Mouse (Mus musculus): Measurements from ENCODE around the gene Cux1. TPM values are rescaled to one million over a fixed set of nuclear protein-coding genes. Genes with fewer than 3 reads are reported as not detected.
A peak's percentile ranks its signal among the peaks of the same experiment; 100 is the strongest.

The Cux1 gene
- polyA plus RNA-seq, 1 experiment, result 42.1 TPM

DNA sequence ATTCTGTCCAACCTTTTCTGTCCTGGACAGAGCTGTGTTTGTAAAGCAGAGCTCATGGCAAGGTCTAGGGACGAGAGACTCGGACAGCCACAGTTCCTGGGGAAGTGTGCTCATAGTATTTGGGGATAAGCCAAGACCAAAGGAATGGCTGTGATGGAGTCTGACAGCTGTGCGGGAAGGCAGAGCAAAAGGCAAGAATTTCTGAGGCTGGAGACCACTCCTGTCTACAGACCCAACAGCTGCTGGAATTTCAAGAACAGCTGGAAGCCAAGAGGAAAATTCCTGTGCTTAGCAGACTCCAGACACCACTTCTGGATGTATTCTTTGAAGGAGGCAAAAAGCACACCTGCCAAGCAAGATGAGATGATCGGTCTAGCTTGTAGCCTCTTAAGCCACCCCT, 297.4 kb downstream of the Cux1 start:
- TF ChIP-seq CTCF (IDR thresholded peaks at IDR 0.05; ENCODE audit: extremely low read depth, insufficient read length, insufficient replicate concordance, low read depth, low read length) (no peak), POLR2A (IDR thresholded peaks at IDR 0.05; ENCODE audit: low read depth, low read length) (no peak)
- WGBS, result 82% methylated on average over 4 of the region's 4 CpGs
- no peaks in the 10 kb centered on the region for H3K27me3 ChIP-seq (ENCODE audit: control insufficient read depth, insufficient read depth, low read length)
- no peak overlapping the region for H3K4me3 ChIP-seq (ENCODE audit: low read depth, low read length)
- H3K27ac ChIP-seq (ENCODE audit: insufficient read depth, low read depth, low read length), result no peak overlapping the region
- no peaks in the 10 kb centered on the region; the same call in 1 of the 2 replicates for H3K4me1 ChIP-seq (ENCODE audit: control insufficient read depth, insufficient read depth, insufficient read length, low read length)
- peaks cover 19% of the 10 kb centered on the region for H3K36me3 ChIP-seq (ENCODE audit: control insufficient read depth, insufficient read depth, low read length)

DNA sequence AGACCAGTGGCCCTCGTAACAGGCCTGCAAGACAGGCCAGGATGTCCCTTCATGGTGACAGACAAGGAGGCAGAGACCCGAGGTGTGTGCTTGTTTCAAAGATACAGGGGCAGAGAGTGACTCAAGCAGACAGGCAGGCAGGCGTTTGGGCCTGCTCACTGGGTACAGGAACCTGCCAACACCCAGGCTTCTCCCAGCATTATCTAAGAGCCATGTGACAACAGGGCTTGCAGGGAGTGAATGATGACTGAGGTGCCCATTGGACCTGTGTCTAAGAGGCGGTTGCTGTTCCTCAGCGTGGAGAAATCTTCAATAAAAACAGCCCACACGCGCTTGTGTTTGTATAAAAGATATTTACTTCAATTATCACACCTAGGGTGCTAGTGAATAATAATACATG, 301.2 kb downstream of the Cux1 start:
- Histone ChIP-seq H3K36me3 (ENCODE audit: control insufficient read depth, insufficient read depth, low read length) (no peaks in the 10 kb centered on the region), H3K4me3 (ENCODE audit: low read depth, low read length) (no peak overlapping the region), H3K27ac (ENCODE audit: insufficient read depth, low read depth, low read length) (no peak overlapping the region), H3K27me3 (ENCODE audit: control insufficient read depth, insufficient read depth, low read length) (no peaks in the 10 kb centered on the region), H3K4me1 (ENCODE audit: control insufficient read depth, insufficient read depth, insufficient read length, low read length) (peaks cover 5% of the 10 kb centered on the region)
- TF ChIP-seq CTCF (IDR thresholded peaks at IDR 0.05; ENCODE audit: extremely low read depth, insufficient read length, insufficient replicate concordance, low read depth, low read length) (no peak), POLR2A (IDR thresholded peaks at IDR 0.05; ENCODE audit: low read depth, low read length) (no peak)
- 63% methylated on average over 7 of the region's 7 CpGs for WGBS

DNA sequence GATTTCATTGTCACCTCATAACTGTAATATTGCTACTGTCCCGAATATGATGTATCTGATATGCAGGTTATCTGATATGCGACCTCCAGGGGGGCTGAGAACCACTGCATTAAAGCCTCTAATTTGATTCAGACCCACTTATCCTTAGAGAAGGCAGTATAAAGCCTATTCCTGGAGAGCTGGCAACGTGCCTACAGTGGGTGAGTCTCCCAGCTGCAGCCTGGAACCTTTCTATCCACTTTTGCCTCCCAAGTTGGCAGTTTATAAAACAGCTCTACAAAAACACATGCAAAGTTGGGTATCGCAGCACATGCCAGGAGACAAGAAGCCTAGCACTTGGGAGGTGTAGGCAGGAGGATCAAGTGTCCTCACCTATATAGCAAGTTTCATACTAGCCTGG, 303.9 kb downstream of the Cux1 start:
- no peaks in the 10 kb centered on the region for H3K36me3 ChIP-seq (ENCODE audit: control insufficient read depth, insufficient read depth, low read length)
- H3K27ac ChIP-seq (ENCODE audit: insufficient read depth, low read depth, low read length), result no peak overlapping the region
- peaks cover 5% of the 10 kb centered on the region for H3K4me1 ChIP-seq (ENCODE audit: control insufficient read depth, insufficient read depth, insufficient read length, low read length)
- no peaks in the 10 kb centered on the region for H3K27me3 ChIP-seq (ENCODE audit: control insufficient read depth, insufficient read depth, low read length)
- 86% methylated on average over 4 of the region's 4 CpGs for WGBS
- TF ChIP-seq POLR2A (IDR thresholded peaks at IDR 0.05; ENCODE audit: low read depth, low read length) (no peak), CTCF (IDR thresholded peaks at IDR 0.05; ENCODE audit: extremely low read depth, insufficient read length, insufficient replicate concordance, low read depth, low read length) (no peak)
- no peak overlapping the region for H3K4me3 ChIP-seq (ENCODE audit: low read depth, low read length)

DNA sequence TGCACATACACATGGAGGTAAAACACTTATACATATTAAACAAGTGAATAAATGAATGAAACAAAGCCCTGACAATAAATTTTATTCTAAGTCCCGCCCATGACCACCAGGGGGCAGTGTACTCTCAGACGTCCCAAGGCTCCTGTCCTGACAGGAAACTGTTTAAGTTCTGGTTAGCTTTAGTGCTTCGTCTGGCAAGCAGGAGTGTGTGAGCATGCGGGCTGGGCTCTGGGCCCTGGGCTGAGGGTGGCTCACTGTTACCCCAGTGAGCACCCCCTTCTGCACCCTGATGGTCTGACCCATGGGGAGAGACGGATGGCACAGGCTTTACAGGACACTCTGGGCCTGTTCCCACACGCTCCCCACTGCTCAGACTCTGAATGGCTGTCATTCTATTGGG, 308.4 kb downstream of the Cux1 start:
- peaks cover 5% of the 10 kb centered on the region for H3K4me1 ChIP-seq (ENCODE audit: control insufficient read depth, insufficient read depth, insufficient read length, low read length)
- H3K36me3 ChIP-seq (ENCODE audit: control insufficient read depth, insufficient read depth, low read length), result peaks cover 4% of the 10 kb centered on the region; the same call in 1 of the 2 replicates
- H3K27ac ChIP-seq (ENCODE audit: insufficient read depth, low read depth, low read length), result no peak overlapping the region
- no peaks in the 10 kb centered on the region for H3K27me3 ChIP-seq (ENCODE audit: control insufficient read depth, insufficient read depth, low read length)
- TF ChIP-seq CTCF (IDR thresholded peaks at IDR 0.05; ENCODE audit: extremely low read depth, insufficient read length, insufficient replicate concordance, low read depth, low read length) (peak; percentile 89; the same call in 1 of the 2 replicates), POLR2A (IDR thresholded peaks at IDR 0.05; ENCODE audit: low read depth, low read length) (no peak)
- no peak overlapping the region for H3K4me3 ChIP-seq (ENCODE audit: low read depth, low read length)
- 32% methylated on average over 6 of the region's 6 CpGs for WGBS

DNA sequence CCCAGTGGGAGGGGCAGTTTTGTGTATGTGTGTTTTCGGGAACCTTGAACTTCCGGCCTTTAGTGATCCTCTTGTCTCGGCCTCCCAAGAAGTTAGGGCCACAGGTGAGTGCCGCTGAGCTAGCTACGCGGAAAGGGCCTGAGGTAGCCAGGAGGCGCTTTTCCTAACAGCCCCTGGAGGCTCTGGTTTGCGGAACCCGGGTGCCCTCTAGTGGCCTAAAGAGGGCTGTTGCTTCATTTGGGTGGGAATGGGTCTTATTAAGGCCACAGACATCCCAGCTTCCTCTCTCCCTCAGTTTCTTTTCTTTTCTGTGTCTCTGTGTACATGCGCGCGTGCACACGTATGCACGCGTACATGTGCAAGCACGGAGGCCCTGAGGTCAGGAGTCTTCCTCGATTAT, 314.4 kb downstream of the Cux1 start:
- H3K27ac ChIP-seq (ENCODE audit: insufficient read depth, low read depth, low read length), result no peak overlapping the region
- H3K27me3 ChIP-seq (ENCODE audit: control insufficient read depth, insufficient read depth, low read length), result no peaks in the 10 kb centered on the region
- TF ChIP-seq CTCF (IDR thresholded peaks at IDR 0.05; ENCODE audit: extremely low read depth, insufficient read length, insufficient replicate concordance, low read depth, low read length) (peak; percentile 92), POLR2A (IDR thresholded peaks at IDR 0.05; ENCODE audit: low read depth, low read length) (no peak)
- no peak overlapping the region for H3K4me3 ChIP-seq (ENCODE audit: low read depth, low read length)
- H3K36me3 ChIP-seq (ENCODE audit: control insufficient read depth, insufficient read depth, low read length), result peaks cover 6% of the 10 kb centered on the region; the same call in 1 of the 2 replicates
- H3K4me1 ChIP-seq (ENCODE audit: control insufficient read depth, insufficient read depth, insufficient read length, low read length), result no peaks in the 10 kb centered on the region
- 34% methylated on average over 17 of the region's 17 CpGs for WGBS

DNA sequence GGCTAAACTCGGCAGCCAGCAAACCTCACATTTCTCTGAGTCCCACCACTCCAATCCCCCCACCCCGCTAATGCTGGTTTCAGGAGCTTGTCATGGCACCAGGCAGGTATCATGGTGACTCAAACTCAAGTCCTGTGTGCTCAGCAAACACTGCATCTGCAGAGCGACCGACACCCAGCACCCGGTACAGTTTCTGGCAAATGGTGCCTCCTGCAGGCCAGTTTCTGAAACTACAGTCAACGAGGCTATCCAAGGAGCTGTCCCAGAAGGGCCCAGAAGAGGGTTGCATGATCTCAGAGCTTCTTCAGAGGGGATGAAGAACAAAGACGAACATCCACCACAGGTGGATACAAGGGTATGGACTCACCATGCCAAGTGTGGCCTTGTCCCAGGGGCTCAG, 316.3 kb downstream of the Cux1 start:
- no peak overlapping the region for H3K4me3 ChIP-seq (ENCODE audit: low read depth, low read length)
- no peak overlapping the region for H3K27ac ChIP-seq (ENCODE audit: insufficient read depth, low read depth, low read length)
- no peaks in the 10 kb centered on the region for H3K4me1 ChIP-seq (ENCODE audit: control insufficient read depth, insufficient read depth, insufficient read length, low read length)
- no peaks in the 10 kb centered on the region for H3K27me3 ChIP-seq (ENCODE audit: control insufficient read depth, insufficient read depth, low read length)
- peaks cover 3% of the 10 kb centered on the region; the same call in 1 of the 2 replicates for H3K36me3 ChIP-seq (ENCODE audit: control insufficient read depth, insufficient read depth, low read length)
- WGBS, result 55% methylated on average over 7 of the region's 7 CpGs
- TF ChIP-seq CTCF (IDR thresholded peaks at IDR 0.05; ENCODE audit: extremely low read depth, insufficient read length, insufficient replicate concordance, low read depth, low read length) (peak; percentile 49; the same call in 1 of the 2 replicates), POLR2A (IDR thresholded peaks at IDR 0.05; ENCODE audit: low read depth, low read length) (no peak)

DNA sequence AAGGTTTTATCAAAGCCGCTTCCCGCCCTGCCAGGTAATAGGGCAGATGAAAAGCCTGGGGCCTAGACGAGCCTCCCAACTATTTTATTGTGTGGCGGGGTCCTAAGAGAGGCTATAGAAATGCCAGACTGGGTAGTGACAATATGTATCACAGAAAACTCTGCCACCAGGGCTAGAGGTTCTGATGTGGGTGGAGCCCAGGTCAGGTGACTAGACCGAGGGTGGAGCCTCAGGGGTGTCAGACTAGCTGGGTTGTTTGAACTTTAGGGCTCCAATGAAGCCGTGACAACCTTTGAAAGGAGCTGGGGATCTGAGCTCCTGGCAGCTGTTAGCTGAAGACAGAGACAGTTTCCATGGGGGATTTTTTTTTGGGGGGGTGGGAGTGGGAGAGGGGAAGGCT, 318.8 kb downstream of the Cux1 start:
- peaks cover 8% of the 10 kb centered on the region for H3K27me3 ChIP-seq (ENCODE audit: control insufficient read depth, insufficient read depth, low read length)
- H3K27ac ChIP-seq (ENCODE audit: insufficient read depth, low read depth, low read length), result no peak overlapping the region
- WGBS, result 64% methylated on average over 6 of the region's 6 CpGs
- no peak overlapping the region for H3K4me3 ChIP-seq (ENCODE audit: low read depth, low read length)
- peaks cover 9% of the 10 kb centered on the region for H3K4me1 ChIP-seq (ENCODE audit: control insufficient read depth, insufficient read depth, insufficient read length, low read length)
- no peak for TF ChIP-seq CTCF (IDR thresholded peaks at IDR 0.05; ENCODE audit: extremely low read depth, insufficient read length, insufficient replicate concordance, low read depth, low read length)
- TF ChIP-seq POLR2A (IDR thresholded peaks at IDR 0.05; ENCODE audit: low read depth, low read length), result no peak
- peaks cover 2% of the 10 kb centered on the region; the same call in 1 of the 2 replicates for H3K36me3 ChIP-seq (ENCODE audit: control insufficient read depth, insufficient read depth, low read length)
